ENCODE assay signal across 8 mouse cellular contexts in genomic region chr6:113377496-113378385, GRCm38 (mm10). TPM values are rescaled to one million over a fixed set of nuclear protein-coding genes. Genes with fewer than 3 reads are reported as not detected.
DNase-seq lines count a peak whose midpoint lies in the region; ATAC-seq lines count a peak whose summit lies in the region.

Gene Tada3 (minus strand): TSS chr6:113377883.
Gene Arpc4 (plus strand): TSS chr6:113378115.

- H3K9ac ChIP-seq in hindbrain, embryonic 16.5 days (ENCODE audit: low read depth, low read length) = peak within 1 kb of the TSS; percentile 90

- H3K4me2 ChIP-seq in hindbrain, embryonic 16.5 days (ENCODE audit: low read length) = peak within 1 kb of the TSS; percentile 88

- ATAC-seq in hindbrain, embryonic 16.5 days = peak; percentile 97

- H3K27me3 ChIP-seq in hindbrain, embryonic 16.5 days (replicated peaks; ENCODE audit: control insufficient read depth, insufficient read depth, low read length) = no peaks in the 10 kb centered on the region

- H3K36me3 ChIP-seq in hindbrain, embryonic 16.5 days (ENCODE audit: control insufficient read depth, insufficient read depth, low read length) = peaks cover 33% of the 10 kb centered on the region
- H3K36me3 ChIP-seq in macrophage (ENCODE audit: inconsistent target) = peaks cover 57% of the 10 kb centered on the region

- peak within 1 kb of the TSS; percentile 96 for H3K27ac ChIP-seq in hindbrain, embryonic 16.5 days (ENCODE audit: low read depth, low read length)
- H3K27ac ChIP-seq in macrophage = peak within 1 kb of the TSS; percentile 100

- no peaks in the 10 kb centered on the region for H3K9me3 ChIP-seq in hindbrain, embryonic 16.5 days (ENCODE audit: control insufficient read depth, low read length)

- peaks cover 48% of the 10 kb centered on the region for H3K79me2 ChIP-seq in macrophage (ENCODE audit: inconsistent target)

- peaks cover 18% of the 10 kb centered on the region for H3K4me1 ChIP-seq in hindbrain, embryonic 16.5 days (ENCODE audit: control insufficient read depth, insufficient read depth, low read depth, low read length)

- peak within 1 kb of the TSS; percentile 87 for H3K4me3 ChIP-seq in hindbrain, embryonic 16.5 days (ENCODE audit: low read length)
- peak within 1 kb of the TSS; percentile 98 for H3K4me3 ChIP-seq in macrophage (ENCODE audit: inconsistent target)

- WGBS in hindbrain, embryonic 16.5 days = under 1% methylated on average over 61 of the region's 61 CpGs
- WGBS in macrophage (ENCODE audit: missing documents) = 1% methylated on average over 61 of the region's 61 CpGs

- DNase-seq in WW6 (ENCODE audit: low read depth, low spot score) = peak; percentile 95
- peak; percentile 81 to 87 for DNase-seq in cerebellum, postnatal 4 days (ENCODE audit: low spot score in 2 of 2)
- DNase-seq in gastrocnemius, adult 18-20 months (ENCODE audit: low spot score) = peak; percentile 92
- DNase-seq in left cerebral cortex, adult 18-20 months (ENCODE audit: low spot score in 2 of 2) = peak; percentile 87 to 90
- peak; percentile 89 for DNase-seq in right cerebral cortex, adult 18-20 months
- peak; percentile 62 for DNase-seq in urinary bladder, postnatal 10 days (ENCODE audit: low spot score)

RNA-seq across cellular contexts. Expression of gene Tada3, which starts in this region (rescaled TPM):
- total RNA-seq in gastrocnemius, adult 18-20 months (2021) = 10 to 100 TPM; 14.6 to 15.3 TPM
- 68.3 and 71.1 TPM in 2 replicates for polyA plus RNA-seq in hindbrain, embryonic 16.5 days (2015; fragmentation: Nextera tagmentation; extraction: Ambion mirVana)
- 10 to 100 TPM; 46.8 to 53.7 TPM for total RNA-seq in left cerebral cortex, adult 18-20 months (2021)
- 10 to 100 TPM; 14.3 to 50.8 (median 34.2) TPM for total RNA-seq in macrophage (2018; cell fraction: chromatin; rRNA removed)
- total RNA-seq in macrophage (2018; cell fraction: cytosol; rRNA removed) = 10 to 100 TPM; 17.4 to 33.0 (median 29.1) TPM
- 10 to 100 TPM; 18.4 to 41.1 (median 30.7) TPM for total RNA-seq in macrophage (2018; cell fraction: nucleus; rRNA removed)
- 21.8 to 25.0 TPM (median 22.9 TPM) in 3 replicates for polyA plus RNA-seq in macrophage (2018)

RNA-seq across cellular contexts. Expression of gene Arpc4, which starts in this region (rescaled TPM):
- 10 to 100 TPM; 50.8 to 52.6 TPM for total RNA-seq in gastrocnemius, adult 18-20 months (2021)
- polyA plus RNA-seq in hindbrain, embryonic 16.5 days (2015; fragmentation: Nextera tagmentation; extraction: Ambion mirVana) = 440 and 455 TPM in 2 replicates
- total RNA-seq in left cerebral cortex, adult 18-20 months (2021) = 100 to 1,000 TPM; 256 to 267 TPM
- 100 to 1,000 TPM in 7 of 26 experiments, 10 to 100 TPM in 19; 24.8 to 127 (median 81.4) TPM for total RNA-seq in macrophage (2018; cell fraction: chromatin; rRNA removed)
- 100 to 1,000 TPM; 310 to 469 (median 363) TPM for total RNA-seq in macrophage (2018; cell fraction: cytosol; rRNA removed)
- 100 to 1,000 TPM in 24 of 26 experiments, 10 to 100 TPM in 2; 66.0 to 230 (median 143) TPM for total RNA-seq in macrophage (2018; cell fraction: nucleus; rRNA removed)
- 315 to 508 TPM (median 391 TPM) in 3 replicates for polyA plus RNA-seq in macrophage (2018)

Comparison
In these comparisons a context has a peak if more than half of its experiments do, and no peak if none do; other contexts are left out.
1. Peak in every context shown above with its lines: DNase-seq, ATAC-seq, H3K4me3 ChIP-seq and H3K27ac ChIP-seq.
2. RNA of gene Arpc4 (total RNA-seq): 256 to 267 TPM in left cerebral cortex, adult 18-20 months; 50.8 to 52.6 TPM in gastrocnemius, adult 18-20 months; every median in the first group is over 4 times any median in the second.